In the genomic region with DNA sequence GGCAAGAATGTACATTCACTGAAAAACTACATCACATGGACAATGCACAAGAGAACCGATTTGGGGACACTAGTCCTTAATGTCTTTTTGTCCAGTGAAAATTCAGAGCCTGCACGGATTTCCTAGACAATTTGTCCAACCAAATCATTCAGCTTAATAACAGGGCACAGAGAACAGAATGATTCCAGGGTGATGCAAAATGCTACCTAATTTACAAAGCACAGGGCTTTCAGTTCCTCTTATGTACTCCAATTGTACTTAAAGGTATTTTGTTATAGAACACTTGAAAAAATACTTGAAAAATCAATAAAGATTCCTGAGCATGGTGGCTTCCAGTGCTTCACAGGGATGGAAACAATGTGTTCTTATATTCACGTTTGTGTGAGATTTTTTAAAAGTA, we compare ENCODE assay signal across 23 mouse cellular contexts.
DNase-seq lines count a peak whose midpoint lies in the region; TF ChIP-seq lines count a peak whose summit lies in the region.
"Had no signal": no experiment of that assay in that cellular context is flagged by ENCODE, and none has a peak within 500 bp of the region (broad histone marks: within the 10 kb centered on the region; RNA-seq: fewer than 3 reads in every experiment).

No protein-coding gene starts in this region.

- TF ChIP-seq POLR2A in CH12.LX (IDR thresholded peaks at IDR 0.05; ENCODE audit: low read depth, low read length) = no peak
- no peak for TF ChIP-seq POLR2A in brain, embryonic 14.5 days (IDR thresholded peaks at IDR 0.05; ENCODE audit: borderline replicate concordance, extremely low read depth, insufficient read depth, insufficient read length, poor library complexity, severe bottlenecking)

- TF ChIP-seq RAD21 in CH12.LX (IDR thresholded peaks at IDR 0.05; ENCODE audit: low read depth, low read length) = no peak

- no peaks in the 10 kb centered on the region for H3K36me3 ChIP-seq in CH12.LX (replicated peaks in 1 of 2; ENCODE audit: control insufficient read depth in 1 of 2, insufficient read depth in 1 of 2, low read length in 1 of 2)
- H3K36me3 ChIP-seq: G1E had no signal

- DNase-seq in retina, postnatal 1 day = peak; percentile 7
- no peak for DNase-seq in retina, embryonic 14.5 days (ENCODE audit: low spot score)
- DNase-seq in A20 (ENCODE audit: low read depth, low spot score) = peak; percentile 69
- DNase-seq in CH12.LX (ENCODE audit: extremely low read depth) = no peak
- DNase-seq in brain, embryonic 14.5 days (ENCODE audit: low read depth) = peak; percentile 28
- no peak for DNase-seq in Muller cell, postnatal 12 days (ENCODE audit: inconsistent ontology term)
- DNase-seq in ovary, postnatal 14 days (ENCODE audit: low spot score) = no peak
- no peak for DNase-seq in right cerebral cortex, postnatal 36 days (ENCODE audit: low spot score in 2 of 2)
- DNase-seq: adrenal gland, adult 2 months; adrenal gland, adult 8-10 months; adrenal gland, postnatal 10 days; adrenal gland, postnatal 14 days; adrenal gland, postnatal 25 days; adrenal gland, postnatal 36 days; B cell, adult 2 months; cerebellum, adult 11 months; cerebellum, adult 11-12 months; cerebellum, adult 18-20 months; cerebellum, adult 2 months; cerebellum, adult 8-10 months; cerebellum, adult 9-10 months had no signal

- peak; percentile 98 for TF ChIP-seq EP300 in CH12.LX (IDR thresholded peaks at IDR 0.05; ENCODE audit: low read length)

- dilution Hi-C loops in CH12.LX (cut with MboI; ENCODE audit: extremely low pct_ligation_motif_present, extremely low pct_unique_long_range_greater_than_20kb, low sequenced_read_pairs) = no loop called here

- peaks cover 9 to 60% of the 10 kb centered on the region in 2 experiments for H3K4me1 ChIP-seq in CH12.LX (ENCODE audit: control insufficient read depth in 1 of 2, insufficient read depth in 2 of 2)

- peaks cover 8% of the 10 kb centered on the region for H3K9me3 ChIP-seq in CH12.LX (replicated peaks; ENCODE audit: low read length)
- H3K9me3 ChIP-seq: G1E had no signal

- in situ Hi-C loops in CH12.LX (cut with MboI; ENCODE audit: low pct_ligation_motif_present, low pct_unique_long_range_greater_than_20kb, low sequenced_read_pairs) = no loop called here

- H3K27ac ChIP-seq in CH12.LX (ENCODE audit: insufficient read depth, low read depth) = no peak overlapping the region

- H3K27me3 ChIP-seq in CH12.LX (replicated peaks) = no peaks in the 10 kb centered on the region
- H3K27me3 ChIP-seq: Patski had no signal

- H3K4me3 ChIP-seq in CH12.LX (replicated peaks in 1 of 3; ENCODE audit: low read depth in 2 of 3, low read length in 2 of 3, poor library complexity in 1 of 3) = no peak overlapping the region

- TF ChIP-seq CTCF in CH12.LX (conservative IDR thresholded peaks at IDR 0.05 in 1 of 2, IDR thresholded peaks at IDR 0.05 in 1 of 2; ENCODE audit: low read depth in 2 of 2, low read length in 2 of 2) = no peak
- no peak for TF ChIP-seq CTCF in brain, embryonic 14.5 days (IDR thresholded peaks at IDR 0.05; ENCODE audit: borderline replicate concordance, extremely low read depth, insufficient read depth, insufficient read length)

- H3K79me2 ChIP-seq in CH12.LX (replicated peaks; ENCODE audit: control insufficient read depth, extremely low read depth, insufficient read depth, poor library complexity, severe bottlenecking) = no peaks in the 10 kb centered on the region

- no peak overlapping the region for H3K4me2 ChIP-seq in CH12.LX (ENCODE audit: insufficient read depth, low read depth, poor library complexity, severe bottlenecking)

- H3K9ac ChIP-seq in CH12.LX (ENCODE audit: insufficient read depth, low read depth) = no peak overlapping the region

TF ChIP-seq in CH12.LX, 34 proteins besides CTCF, POLR2A, EP300 and RAD21:
- TF ChIP-seq SMC3 (IDR thresholded peaks at IDR 0.05; ENCODE audit: low read depth, low read length) (no peak), MAX (IDR thresholded peaks at IDR 0.05; ENCODE audit: low read length) (no peak), JUND (conservative IDR thresholded peaks at IDR 0.05; ENCODE audit: low read depth, low read length) (peak; percentile 87), MEF2A (IDR thresholded peaks at IDR 0.05; ENCODE audit: borderline replicate concordance, low read depth, low read length) (0 out of 2 replicates have a peak, but pooled peaks have one; percentile 50), RCOR1 (conservative IDR thresholded peaks at IDR 0.05; ENCODE audit: low read depth, low read length) (peak; percentile 82; the same call in 1 of the 2 replicates), JUN (IDR thresholded peaks at IDR 0.05; ENCODE audit: insufficient read depth, low read depth, low read length) (peak; percentile 64), IRF4 (IDR thresholded peaks at IDR 0.05; ENCODE audit: low read depth, low read length) (peak; percentile 99), ZNF384 (IDR thresholded peaks at IDR 0.05; ENCODE audit: low read depth, low read length) (peak; percentile 30; the same call in 1 of the 2 replicates)

Comparison
In these comparisons a context has a peak if more than half of its experiments do, and no peak if none do; other contexts are left out.
1. DNase-seq: peak in retina, postnatal 1 day (single experiment), A20 (single experiment) and brain, embryonic 14.5 days (single experiment); none in retina, embryonic 14.5 days (single experiment), CH12.LX (single experiment), Muller cell, postnatal 12 days (single experiment), ovary, postnatal 14 days (single experiment) and right cerebral cortex, postnatal 36 days (0 of 2).